Mouse (Mus musculus): ENCODE data around the gene Tmem270. TPM values are rescaled to one million over a fixed set of nuclear protein-coding genes. Genes with fewer than 3 reads are reported as not detected.

Gene Tmem270
- total and polyA plus RNA-seq, 3 experiments, result not detected

DNA sequence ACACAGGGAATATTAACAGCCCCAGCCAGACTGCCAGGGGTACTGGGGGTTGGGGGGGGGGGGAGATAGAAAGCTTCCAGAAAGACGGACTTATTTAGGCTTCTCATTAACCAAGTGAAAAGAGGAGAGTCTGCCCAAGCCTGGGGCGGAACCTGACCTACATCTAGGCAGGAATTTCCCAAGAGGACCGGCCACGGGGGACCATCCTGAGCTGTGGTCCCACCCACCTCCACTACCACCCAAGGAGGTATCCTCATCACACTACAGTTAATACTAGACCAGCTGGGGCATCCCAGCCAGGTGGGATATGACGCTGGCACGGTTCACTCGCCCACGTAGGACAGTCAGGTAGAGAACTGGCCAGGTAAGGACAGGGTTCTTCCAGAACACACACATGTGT, 33.5 kb downstream of the Tmem270 start:
- no peaks in the 10 kb centered on the region for H3K79me2 ChIP-seq (replicated peaks; ENCODE audit: control insufficient read depth, insufficient read depth, low read length)
- no peaks in the 10 kb centered on the region for H3K27me3 ChIP-seq (ENCODE audit: control insufficient read depth, insufficient read depth, low read length)
- intact Hi-C loops (cut with DNase I), result no loop called here
- no peak for TF ChIP-seq CTCF (IDR thresholded peaks at IDR 0.05)
- H3K4me3 ChIP-seq, result no peak overlapping the region
- H3K4me1 ChIP-seq (ENCODE audit: control insufficient read depth, insufficient read depth, low read length), result peaks cover 1% of the 10 kb centered on the region; the same call in 1 of the 2 replicates
- peak in 1 of 2 experiments; percentile 43 for DNase-seq
- H3K9ac ChIP-seq (ENCODE audit: low read depth, low read length), result no peak overlapping the region
- WGBS, result 84% methylated on average over 8 of the region's 8 CpGs
- no peak overlapping the region for H3K27ac ChIP-seq
- H3K36me3 ChIP-seq (ENCODE audit: control insufficient read depth, insufficient read depth, low read length), result no peaks in the 10 kb centered on the region

DNA sequence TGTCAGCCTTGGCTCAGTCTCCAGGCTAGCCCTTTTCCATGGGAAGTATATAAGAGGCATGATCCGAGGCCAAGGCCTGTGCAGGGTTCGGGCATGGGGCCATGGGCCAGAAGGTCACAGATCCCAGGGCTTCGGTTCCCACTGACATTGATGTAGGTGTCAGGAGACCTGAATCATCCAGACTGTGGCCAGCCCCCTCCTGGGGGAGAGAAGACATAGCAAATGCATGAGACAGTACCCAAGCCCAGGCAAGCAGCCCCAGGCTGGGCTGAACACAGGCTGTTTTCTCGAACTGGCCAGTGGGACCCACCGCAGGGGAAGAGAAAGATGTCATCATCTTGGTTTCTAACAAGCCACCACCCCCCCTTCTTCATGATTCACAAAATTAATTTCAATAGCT, 33.9 kb downstream of the Tmem270 start:
- no peak overlapping the region; the same call in 1 of the 2 replicates for H3K27ac ChIP-seq
- no peaks in the 10 kb centered on the region for H3K27me3 ChIP-seq (ENCODE audit: control insufficient read depth, insufficient read depth, low read length)
- WGBS, result 68% methylated on average over 5 of the region's 5 CpGs
- H3K36me3 ChIP-seq (ENCODE audit: control insufficient read depth, insufficient read depth, low read length), result no peaks in the 10 kb centered on the region
- TF ChIP-seq POLR2A (IDR thresholded peaks at IDR 0.05; ENCODE audit: insufficient read depth, low read depth, low read length) (no peak), CTCF (IDR thresholded peaks at IDR 0.05) (peak; percentile 26)
- H3K4me1 ChIP-seq (ENCODE audit: control insufficient read depth, insufficient read depth, low read length), result peaks cover 1% of the 10 kb centered on the region; the same call in 1 of the 2 replicates
- H3K9ac ChIP-seq (ENCODE audit: low read depth, low read length), result no peak overlapping the region
- DNase-seq, result peak in 1 of 2 experiments; percentile 73
- intact Hi-C loops (cut with DNase I), result no loop called here
- no peak overlapping the region for H3K4me3 ChIP-seq
- no peaks in the 10 kb centered on the region for H3K79me2 ChIP-seq (replicated peaks; ENCODE audit: control insufficient read depth, insufficient read depth, low read length)

DNA sequence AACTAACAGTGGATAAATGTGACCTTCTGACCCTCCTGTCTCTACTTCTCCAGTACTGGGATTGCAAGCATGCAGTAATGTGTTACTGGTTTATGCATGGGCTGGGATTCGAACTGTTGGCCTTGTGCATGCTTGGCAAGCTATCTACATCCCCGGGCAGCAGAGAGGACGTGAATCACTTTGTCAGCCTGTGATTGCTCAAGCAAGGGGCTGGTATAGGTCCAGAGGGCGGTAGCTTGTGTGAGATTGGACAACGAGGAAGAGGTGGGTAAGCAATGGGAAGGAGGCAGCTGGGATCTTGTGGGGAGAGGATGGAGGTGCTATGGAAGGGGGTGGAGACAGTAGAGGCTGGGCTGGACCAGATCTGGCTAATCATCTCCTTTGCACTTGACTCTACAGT, 38.0 kb downstream of the Tmem270 start:
- no peak for DNase-seq
- 66% methylated on average over 5 of the region's 5 CpGs for WGBS
- H3K79me2 ChIP-seq (replicated peaks; ENCODE audit: control insufficient read depth, insufficient read depth, low read length), result no peaks in the 10 kb centered on the region
- H3K4me1 ChIP-seq (ENCODE audit: control insufficient read depth, insufficient read depth, low read length), result peaks cover 10% of the 10 kb centered on the region
- H3K27ac ChIP-seq, result no peak overlapping the region
- no peaks in the 10 kb centered on the region for H3K27me3 ChIP-seq (ENCODE audit: control insufficient read depth, insufficient read depth, low read length)
- intact Hi-C loops (cut with DNase I), result no loop called here
- H3K36me3 ChIP-seq (ENCODE audit: control insufficient read depth, insufficient read depth, low read length), result no peaks in the 10 kb centered on the region
- H3K9ac ChIP-seq (ENCODE audit: low read depth, low read length), result no peak overlapping the region
- H3K4me3 ChIP-seq, result no peak overlapping the region
- TF ChIP-seq POLR2A (IDR thresholded peaks at IDR 0.05; ENCODE audit: insufficient read depth, low read depth, low read length) (no peak), CTCF (IDR thresholded peaks at IDR 0.05) (no peak), EP300 (IDR thresholded peaks at IDR 0.05; ENCODE audit: insufficient read depth, low read depth, low read length) (no peak)

DNA sequence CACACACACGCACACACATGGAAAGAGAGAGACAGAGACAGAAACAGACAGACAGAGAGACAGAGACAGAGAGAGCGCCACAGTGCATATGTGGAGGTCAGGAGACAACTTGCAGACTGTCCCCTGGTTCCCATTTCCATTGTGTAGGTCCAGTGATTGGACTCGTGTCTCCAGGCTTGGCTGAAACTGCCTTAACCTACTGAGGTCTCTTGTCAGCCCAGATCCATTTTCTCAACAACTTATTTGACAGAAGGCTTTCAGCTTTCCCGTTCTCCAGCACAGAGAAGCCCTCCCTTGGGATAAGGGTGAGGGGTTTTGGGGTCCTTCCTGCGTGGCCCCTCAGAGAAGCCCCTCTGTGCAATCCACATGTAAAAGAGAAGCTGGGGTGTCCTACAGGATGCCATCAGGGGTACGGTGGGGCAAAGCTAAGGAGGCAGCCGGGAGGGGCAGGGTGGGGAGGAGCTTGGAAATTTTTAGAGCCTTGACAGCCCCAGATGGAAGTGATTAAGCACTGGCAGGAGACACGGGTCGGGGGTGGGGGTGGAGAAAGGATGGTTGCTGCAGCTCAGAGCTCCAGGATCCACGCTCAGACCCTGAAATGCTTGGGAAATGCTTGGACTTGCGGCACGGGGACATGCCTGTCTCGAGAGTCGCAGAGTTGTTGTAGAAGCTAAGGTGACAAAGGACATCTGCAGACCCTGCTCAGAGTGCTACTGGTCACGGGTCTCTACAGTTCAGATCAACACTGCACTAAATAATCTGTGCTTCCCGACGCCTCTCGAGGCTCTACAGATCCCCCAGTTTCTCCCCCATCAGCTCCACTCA, 39.0 kb downstream of the Tmem270 start:
- peak overlapping the region; percentile 36 for H3K27ac ChIP-seq
- H3K9ac ChIP-seq (ENCODE audit: low read depth, low read length), result no peak overlapping the region
- no peak for TF ChIP-seq CTCF (IDR thresholded peaks at IDR 0.05)
- TF ChIP-seq EP300 (IDR thresholded peaks at IDR 0.05; ENCODE audit: insufficient read depth, low read depth, low read length), result no peak
- TF ChIP-seq POLR2A (IDR thresholded peaks at IDR 0.05; ENCODE audit: insufficient read depth, low read depth, low read length), result no peak
- no peaks in the 10 kb centered on the region for H3K27me3 ChIP-seq (ENCODE audit: control insufficient read depth, insufficient read depth, low read length)
- no peaks in the 10 kb centered on the region for H3K36me3 ChIP-seq (ENCODE audit: control insufficient read depth, insufficient read depth, low read length)
- intact Hi-C loops (cut with DNase I), result no loop called here
- no peaks in the 10 kb centered on the region for H3K79me2 ChIP-seq (replicated peaks; ENCODE audit: control insufficient read depth, insufficient read depth, low read length)
- 48% methylated on average over 18 of the region's 18 CpGs for WGBS
- DNase-seq, result peak in 1 of 2 experiments; percentile 41
- H3K4me3 ChIP-seq, result no peak overlapping the region
- H3K4me1 ChIP-seq (ENCODE audit: control insufficient read depth, insufficient read depth, low read length), result peaks cover 10% of the 10 kb centered on the region

DNA sequence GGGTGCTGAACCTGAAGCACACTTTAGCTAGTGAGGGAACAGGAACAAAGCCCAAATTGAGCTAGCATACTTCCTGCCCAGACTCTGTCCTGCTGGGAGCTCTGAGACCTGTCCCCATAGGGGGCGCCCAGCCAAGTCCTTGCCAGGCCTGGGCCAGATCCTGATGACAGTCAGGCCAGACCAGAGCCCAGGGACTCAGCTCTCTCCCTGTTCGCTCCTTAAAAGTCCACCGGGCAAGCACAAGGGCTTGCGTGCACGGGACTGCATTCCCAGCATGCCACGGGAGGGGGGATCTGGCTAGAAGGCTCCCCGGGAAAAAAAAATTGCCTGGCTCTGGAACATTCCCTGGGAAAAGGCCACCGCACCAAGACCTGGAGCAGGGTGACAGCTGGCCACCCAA, 41.4 kb downstream of the Tmem270 start:
- peak overlapping the region; percentile 46 for H3K27ac ChIP-seq
- peak; percentile 83 for TF ChIP-seq EP300 (IDR thresholded peaks at IDR 0.05; ENCODE audit: insufficient read depth, low read depth, low read length)
- TF ChIP-seq CTCF (IDR thresholded peaks at IDR 0.05), result peak; percentile 59
- TF ChIP-seq POLR2A (IDR thresholded peaks at IDR 0.05; ENCODE audit: insufficient read depth, low read depth, low read length), result no peak
- WGBS, result 47% methylated on average over 8 of the region's 8 CpGs
- H3K4me1 ChIP-seq (ENCODE audit: control insufficient read depth, insufficient read depth, low read length), result peaks cover 10% of the 10 kb centered on the region
- H3K36me3 ChIP-seq (ENCODE audit: control insufficient read depth, insufficient read depth, low read length), result no peaks in the 10 kb centered on the region
- H3K9ac ChIP-seq (ENCODE audit: low read depth, low read length), result no peak overlapping the region
- H3K4me3 ChIP-seq, result no peak overlapping the region
- no peaks in the 10 kb centered on the region for H3K79me2 ChIP-seq (replicated peaks; ENCODE audit: control insufficient read depth, insufficient read depth, low read length)
- H3K27me3 ChIP-seq (ENCODE audit: control insufficient read depth, insufficient read depth, low read length), result no peaks in the 10 kb centered on the region
- intact Hi-C loops (cut with DNase I), result no loop called here
- DNase-seq, result peak; percentile 72 to 80

DNA sequence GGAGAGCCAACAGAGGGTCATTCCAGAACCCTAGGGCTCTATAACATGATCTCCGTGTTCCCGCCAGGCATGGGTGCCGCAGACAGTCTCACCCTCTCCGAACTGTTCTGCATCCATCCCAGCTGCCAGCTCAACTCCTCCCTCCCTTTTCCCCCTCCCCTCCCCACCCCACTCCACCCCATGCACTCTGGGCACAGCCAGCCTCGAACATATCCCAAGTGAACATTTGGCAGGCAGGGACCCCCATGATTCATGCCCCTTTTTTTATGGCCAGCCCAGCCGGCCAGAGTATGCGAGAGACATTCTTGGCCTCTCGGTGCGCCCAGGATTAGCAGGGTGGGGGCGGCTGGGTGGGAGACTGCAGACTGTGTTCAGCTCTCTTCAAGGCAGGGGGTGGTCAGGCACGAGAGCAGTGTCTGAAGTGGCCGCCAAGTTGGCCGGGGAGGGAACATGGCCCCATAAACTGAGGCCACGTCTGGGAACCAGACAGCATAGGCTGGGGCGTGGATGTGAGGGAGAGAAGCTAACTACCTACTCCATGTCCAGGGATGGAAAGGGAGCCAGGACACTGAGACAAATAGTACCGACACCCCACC, 44.5 kb downstream of the Tmem270 start:
- intact Hi-C loops (cut with DNase I), result no loop called here

More for the DNA sequence above, 44.5 kb downstream of the Tmem270 start:
- no peak for DNase-seq
- no peaks in the 10 kb centered on the region for H3K36me3 ChIP-seq (ENCODE audit: control insufficient read depth, insufficient read depth, low read length)
- 76% methylated on average over 16 of the region's 16 CpGs for WGBS
- H3K27me3 ChIP-seq (ENCODE audit: control insufficient read depth, insufficient read depth, low read length), result no peaks in the 10 kb centered on the region
- H3K9ac ChIP-seq (ENCODE audit: low read depth, low read length), result no peak overlapping the region
- no peaks in the 10 kb centered on the region for H3K79me2 ChIP-seq (replicated peaks; ENCODE audit: control insufficient read depth, insufficient read depth, low read length)
- TF ChIP-seq CTCF (IDR thresholded peaks at IDR 0.05) (no peak), POLR2A (IDR thresholded peaks at IDR 0.05; ENCODE audit: insufficient read depth, low read depth, low read length) (no peak), EP300 (IDR thresholded peaks at IDR 0.05; ENCODE audit: insufficient read depth, low read depth, low read length) (no peak)
- H3K27ac ChIP-seq, result no peak overlapping the region
- H3K4me1 ChIP-seq (ENCODE audit: control insufficient read depth, insufficient read depth, low read length), result peaks cover 9% of the 10 kb centered on the region
- H3K4me3 ChIP-seq, result no peak overlapping the region

All from heart, adult 2 months (tissue).